Mouse (Mus musculus): Measurements from ENCODE around the gene Mef2c. TPM values are rescaled to one million over a fixed set of nuclear protein-coding genes. Genes with fewer than 3 reads are reported as not detected.

Gene Mef2c
- total and polyA plus RNA-seq, 3 experiments = not detected

- H3K36me3 ChIP-seq (ENCODE audit: control insufficient read depth in 1 of 2, insufficient read depth in 2 of 2, low read length in 2 of 2) = peaks cover 0 to 2% of the 10 kb centered on the region in 2 experiments; a peak in 2 of 4 replicates
- H3K27ac ChIP-seq (ENCODE audit: control insufficient read depth, low read depth, low read length) = no peak overlapping the region
- TF ChIP-seq NELFE (IDR thresholded peaks at IDR 0.05; ENCODE audit: low read depth, low read length) (no peak), MEF2A (IDR thresholded peaks at IDR 0.05; ENCODE audit: extremely low read depth, insufficient replicate concordance, low read depth, low read length, poor library complexity, severe bottlenecking) (no peak), JUND (IDR thresholded peaks at IDR 0.05; ENCODE audit: low read depth, low read length) (no peak), ELF1 (IDR thresholded peaks at IDR 0.05; ENCODE audit: low read depth, low read length) (no peak), CHD2 (IDR thresholded peaks at IDR 0.05; ENCODE audit: low read length) (no peak), ZKSCAN1 (IDR thresholded peaks at IDR 0.05; ENCODE audit: low read depth, low read length) (no peak), TBP (IDR thresholded peaks at IDR 0.05; ENCODE audit: low read depth, low read length) (no peak), MAFK (IDR thresholded peaks at IDR 0.05; ENCODE audit: borderline replicate concordance, low read depth, low read length) (no peak)
Observed at GRCm38 (mm10) chr13:83588186-83588585, 84.4 kb downstream of the Mef2c start.

GRCm38 (mm10) chr13:83590886-83591285 is 87.1 kb downstream of the Mef2c start:
- no peaks in the 10 kb centered on the region for H3K79me2 ChIP-seq (ENCODE audit: control insufficient read depth, insufficient read depth, low read length, poor library complexity)
- H3K36me3 ChIP-seq (ENCODE audit: control insufficient read depth in 1 of 2, insufficient read depth in 2 of 2, low read length in 2 of 2) = peaks cover 0 to 2% of the 10 kb centered on the region in 2 experiments; a peak in 2 of 4 replicates
- TF ChIP-seq ZMIZ1 (IDR thresholded peaks at IDR 0.05; ENCODE audit: low read depth, low read length) = no peak
- no peak for TF ChIP-seq CHD1 (IDR thresholded peaks at IDR 0.05; ENCODE audit: low read depth, low read length)
- peak; percentile 40 to 48; a peak in 3 of 4 replicates for TF ChIP-seq EP300 (IDR thresholded peaks at IDR 0.05; ENCODE audit: low read depth in 1 of 2, low read length in 2 of 2)
- TF ChIP-seq RCOR1 (IDR thresholded peaks at IDR 0.05; ENCODE audit: low read depth, low read length) = 0 out of 2 replicates have a peak, but pooled peaks have one; percentile 13
- TF ChIP-seq KAT2A (conservative IDR thresholded peaks at IDR 0.05; ENCODE audit: low read depth, low read length) = no peak
- no peak for TF ChIP-seq NELFE (IDR thresholded peaks at IDR 0.05; ENCODE audit: low read depth, low read length)
- TF ChIP-seq JUND (IDR thresholded peaks at IDR 0.05; ENCODE audit: low read depth, low read length) = no peak
- no peak for TF ChIP-seq SIN3A (IDR thresholded peaks at IDR 0.05; ENCODE audit: low read length)
- TF ChIP-seq ELF1 (IDR thresholded peaks at IDR 0.05; ENCODE audit: low read depth, low read length) = no peak
- TF ChIP-seq MXI1 (IDR thresholded peaks at IDR 0.05; ENCODE audit: low read depth, low read length) = no peak
- TF ChIP-seq NRF1 (IDR thresholded peaks at IDR 0.05; ENCODE audit: insufficient read depth, low read depth, low read length, poor library complexity, severe bottlenecking) = no peak
- TF ChIP-seq ZC3H11A (IDR thresholded peaks at IDR 0.05; ENCODE audit: low read depth, low read length) = no peak
- TF ChIP-seq CTCF (IDR thresholded peaks at IDR 0.05 in 2 of 3, conservative IDR thresholded peaks at IDR 0.05 in 1 of 3; ENCODE audit: control insufficient read depth in 1 of 3, insufficient read depth in 1 of 3, low read depth in 2 of 3, low read length in 3 of 3, poor library complexity in 1 of 3, severe bottlenecking in 1 of 3) = no peak
- TF ChIP-seq GATA1 (IDR thresholded peaks at IDR 0.05; ENCODE audit: low read depth, low read length) = peak; percentile 58
- no peak for TF ChIP-seq ETS1 (IDR thresholded peaks at IDR 0.05; ENCODE audit: low read depth, low read length)
- no peak for TF ChIP-seq ZKSCAN1 (IDR thresholded peaks at IDR 0.05; ENCODE audit: low read depth, low read length)
- TF ChIP-seq SMC3 (IDR thresholded peaks at IDR 0.05; ENCODE audit: low read depth, low read length) = no peak
- no peak for TF ChIP-seq MAX (IDR thresholded peaks at IDR 0.05; ENCODE audit: low read length)
- TF ChIP-seq MAZ (IDR thresholded peaks at IDR 0.05; ENCODE audit: low read depth, low read length) = no peak
- no peak for TF ChIP-seq CHD2 (IDR thresholded peaks at IDR 0.05; ENCODE audit: low read length)
- TF ChIP-seq POLR2AphosphoS5 (IDR thresholded peaks at IDR 0.05; ENCODE audit: borderline replicate concordance, low read depth, low read length) = no peak
- TF ChIP-seq TCF12 (IDR thresholded peaks at IDR 0.05; ENCODE audit: low read depth, low read length) = peak; percentile 25; the same call in 1 of the 2 replicates
- no peak for TF ChIP-seq E2F4 (IDR thresholded peaks at IDR 0.05; ENCODE audit: borderline replicate concordance, low read depth, low read length)
- no peak for TF ChIP-seq TBP (IDR thresholded peaks at IDR 0.05; ENCODE audit: low read depth, low read length)
- no peak for TF ChIP-seq HCFC1 (IDR thresholded peaks at IDR 0.05; ENCODE audit: low read depth, low read length)
- no peaks in the 10 kb centered on the region for H3K27me3 ChIP-seq (ENCODE audit: control insufficient read depth in 1 of 2, insufficient read depth in 2 of 2, low read length in 2 of 2)
- no peak overlapping the region for H3K4me3 ChIP-seq (ENCODE audit: control insufficient read depth in 1 of 2, insufficient read depth in 1 of 2, low read depth in 2 of 2, low read length in 2 of 2)
- no peaks in the 10 kb centered on the region for H3K9me3 ChIP-seq (replicated peaks; ENCODE audit: insufficient read depth, low read length)
- H3K9ac ChIP-seq (ENCODE audit: control insufficient read depth, low read depth, low read length, poor library complexity, severe bottlenecking) = no peak overlapping the region
- no peak overlapping the region for H3K27ac ChIP-seq (ENCODE audit: control insufficient read depth, low read depth, low read length)
- H3K4me1 ChIP-seq (ENCODE audit: control insufficient read depth in 1 of 2, insufficient read depth in 2 of 2, low read length in 2 of 2) = no peaks in the 10 kb centered on the region; a peak in 1 of 4 replicates
- no peak for DNase-seq (ENCODE audit: low read depth, low spot score)

More at GRCm38 (mm10) chr13:83588186-83588585, 84.4 kb downstream of the Mef2c start:
- Histone ChIP-seq H3K79me2 (ENCODE audit: control insufficient read depth, insufficient read depth, low read length, poor library complexity) (no peaks in the 10 kb centered on the region), H3K9ac (ENCODE audit: control insufficient read depth, low read depth, low read length, poor library complexity, severe bottlenecking) (no peak overlapping the region), H3K27me3 (ENCODE audit: control insufficient read depth in 1 of 2, insufficient read depth in 2 of 2, low read length in 2 of 2) (no peaks in the 10 kb centered on the region), H3K4me3 (ENCODE audit: control insufficient read depth in 1 of 2, insufficient read depth in 1 of 2, low read depth in 2 of 2, low read length in 2 of 2) (no peak overlapping the region), H3K9me3 (replicated peaks; ENCODE audit: insufficient read depth, low read length) (no peaks in the 10 kb centered on the region), H3K4me1 (ENCODE audit: control insufficient read depth in 1 of 2, insufficient read depth in 2 of 2, low read length in 2 of 2) (no peaks in the 10 kb centered on the region; a peak in 1 of 4 replicates)
- DNase-seq (ENCODE audit: low read depth, low spot score) = no peak
